Mouse (Mus musculus) cerebellum, adult 2 months (tissue): ENCODE measurements around the gene Fcnb.

Experiments
- CTCF ChIP-seq: fragments of 200-500 bp; IDR thresholded peaks from 2 replicates; pipeline ENCODE4 v1.5.1; 2011; ENCODE audit warnings: low read depth, mild to moderate bottlenecking, control low read depth, low read length, moderate library complexity, borderline replicate concordance; ENCODE audit not compliant: insufficient read depth
- POLR2A ChIP-seq: fragments of 200-500 bp; IDR thresholded peaks from 2 replicates; pipeline ENCODE4 v1.6.1; 2011; ENCODE audit warnings: low read length, control low read depth, borderline replicate concordance; ENCODE audit not compliant: insufficient read depth

- TF ChIP-seq POLR2A (no peak), CTCF (no peak)
These were observed 38.4 kb downstream of the Fcnb start for GRCm38 (mm10) chr2:28046311-28046710.
